Mouse (Mus musculus): ENCODE measurements around the gene Slc22a14. TPM values are rescaled to one million over a fixed set of nuclear protein-coding genes. Genes with fewer than 3 reads are reported as not detected.

Gene Slc22a14
- polyA plus RNA-seq, 1 experiment from 2014 or later: not detected

- Histone ChIP-seq H3K9me3 (ENCODE audit: low read length) (no peaks in the 10 kb centered on the region), H3K9ac (replicated peaks; ENCODE audit: low read depth) (no peak overlapping the region), H3K4me1 (ENCODE audit: insufficient read depth, low read depth, low read length) (no peaks in the 10 kb centered on the region), H3K4me2 (replicated peaks; ENCODE audit: low read depth, low read length) (no peak overlapping the region), H3K27me3 (replicated peaks; ENCODE audit: insufficient read depth, low read length) (no peaks in the 10 kb centered on the region), H3K36me3 (ENCODE audit: insufficient read depth, low read length) (no peaks in the 10 kb centered on the region), H3K4me3 (ENCODE audit: low read depth, low read length) (no peak overlapping the region), H3K27ac (ENCODE audit: low read length) (no peak overlapping the region)
- TF ChIP-seq EP300 (IDR thresholded peaks at IDR 0.05) (no peak), CTCF (IDR thresholded peaks at IDR 0.05) (no peak)
- DNase-seq (ENCODE audit: low spot score) (no peak), ATAC-seq (no peak)
- 71% methylated on average over 8 of the region's 8 CpGs for WGBS
Observed at GRCm38 (mm10) chr9:119212996-119213395, 152.4 kb downstream of the Slc22a14 start.

DNA sequence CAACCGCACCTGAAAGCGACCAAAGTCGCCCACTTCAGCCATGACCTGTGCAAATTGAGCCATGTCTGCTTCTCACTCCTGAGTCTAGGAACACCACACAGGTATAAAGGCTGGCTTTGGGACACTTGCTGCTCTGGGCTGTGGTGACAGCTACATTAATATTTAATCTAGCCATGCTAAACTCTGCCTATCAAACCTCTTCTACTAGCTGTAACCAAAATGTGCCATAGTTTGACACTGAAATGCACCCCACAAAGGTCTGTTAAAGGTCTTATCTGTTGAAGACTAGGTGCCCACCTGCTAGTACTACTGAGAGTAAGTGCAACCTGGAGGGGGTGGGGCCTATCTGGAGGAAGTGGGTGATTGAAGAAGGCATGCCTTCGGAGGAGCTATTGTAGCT is 156.4 kb downstream of the Slc22a14 start, which contains the start of gene Slc22a13:
TSS of gene Slc22a13 (minus strand) at position 101 of the 400 bp plus-strand sequence.
- Histone ChIP-seq H3K4me2 (replicated peaks; ENCODE audit: low read depth, low read length) (no peak within 1 kb of the TSS), H3K9ac (replicated peaks; ENCODE audit: low read depth) (no peak within 1 kb of the TSS), H3K36me3 (ENCODE audit: insufficient read depth, low read length) (no peaks in the 10 kb centered on the region), H3K9me3 (ENCODE audit: low read length) (no peaks in the 10 kb centered on the region), H3K4me3 (ENCODE audit: low read depth, low read length) (no peak within 1 kb of the TSS), H3K4me1 (ENCODE audit: insufficient read depth, low read depth, low read length) (no peaks in the 10 kb centered on the region), H3K27ac (ENCODE audit: low read length) (no peak within 1 kb of the TSS), H3K27me3 (replicated peaks; ENCODE audit: insufficient read depth, low read length) (no peaks in the 10 kb centered on the region)
- no peak for ATAC-seq
- WGBS: 90% methylated on average over 4 of the region's 4 CpGs
- TF ChIP-seq EP300 (IDR thresholded peaks at IDR 0.05) (no peak), CTCF (IDR thresholded peaks at IDR 0.05) (no peak)
- no peak for DNase-seq (ENCODE audit: low spot score)

DNA sequence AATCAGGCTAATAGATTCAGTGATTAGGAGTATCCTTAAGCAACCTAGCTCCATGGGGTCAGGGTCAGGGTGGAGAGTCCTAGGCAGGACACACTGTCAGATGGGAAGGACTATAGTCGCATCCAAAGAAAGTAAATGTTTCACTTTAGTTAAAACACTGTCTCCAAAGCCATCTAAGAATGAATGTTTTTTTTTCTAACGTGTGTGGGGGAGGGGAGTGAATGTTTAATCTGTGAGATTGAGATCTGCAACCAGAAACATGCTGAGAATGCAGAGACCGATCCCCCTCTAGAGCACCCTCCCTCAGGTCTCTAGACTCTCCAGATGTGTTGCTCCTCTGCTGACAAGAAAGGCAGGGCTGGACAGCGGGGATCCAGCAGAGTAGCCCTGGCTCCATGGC is 158.2 kb downstream of the Slc22a14 start:
- TF ChIP-seq CTCF (IDR thresholded peaks at IDR 0.05) (no peak), EP300 (IDR thresholded peaks at IDR 0.05) (no peak)
- Histone ChIP-seq H3K9ac (replicated peaks; ENCODE audit: low read depth) (no peak overlapping the region), H3K27me3 (replicated peaks; ENCODE audit: insufficient read depth, low read length) (no peaks in the 10 kb centered on the region), H3K4me1 (ENCODE audit: insufficient read depth, low read depth, low read length) (no peaks in the 10 kb centered on the region), H3K4me3 (ENCODE audit: low read depth, low read length) (no peak overlapping the region), H3K27ac (ENCODE audit: low read length) (no peak overlapping the region), H3K4me2 (replicated peaks; ENCODE audit: low read depth, low read length) (no peak overlapping the region), H3K9me3 (ENCODE audit: low read length) (no peaks in the 10 kb centered on the region), H3K36me3 (ENCODE audit: insufficient read depth, low read length) (no peaks in the 10 kb centered on the region)
- 54% methylated on average over 4 of the region's 4 CpGs for WGBS
- ATAC-seq (no peak), DNase-seq (ENCODE audit: low spot score) (no peak)

GRCm38 (mm10) chr9:119206666-119207065 is 158.7 kb downstream of the Slc22a14 start:
- H3K27ac ChIP-seq (ENCODE audit: low read length): no peak overlapping the region
- no peaks in the 10 kb centered on the region for H3K4me1 ChIP-seq (ENCODE audit: insufficient read depth, low read depth, low read length)
- H3K9me3 ChIP-seq (ENCODE audit: low read length): no peaks in the 10 kb centered on the region
- H3K4me3 ChIP-seq (ENCODE audit: low read depth, low read length): no peak overlapping the region
- H3K27me3 ChIP-seq (replicated peaks; ENCODE audit: insufficient read depth, low read length): no peaks in the 10 kb centered on the region
- DNase-seq (ENCODE audit: low spot score) (no peak), ATAC-seq (no peak)
- no peak for TF ChIP-seq CTCF (IDR thresholded peaks at IDR 0.05)
- TF ChIP-seq EP300 (IDR thresholded peaks at IDR 0.05): no peak
- H3K4me2 ChIP-seq (replicated peaks; ENCODE audit: low read depth, low read length): no peak overlapping the region
- WGBS: 68% methylated on average over 2 of the region's 2 CpGs
- no peaks in the 10 kb centered on the region for H3K36me3 ChIP-seq (ENCODE audit: insufficient read depth, low read length)
- H3K9ac ChIP-seq (replicated peaks; ENCODE audit: low read depth): no peak overlapping the region

- no peaks in the 10 kb centered on the region for H3K27me3 ChIP-seq (replicated peaks; ENCODE audit: insufficient read depth, low read length)
- ATAC-seq (no peak), DNase-seq (ENCODE audit: low spot score) (no peak)
- H3K4me1 ChIP-seq (ENCODE audit: insufficient read depth, low read depth, low read length): no peaks in the 10 kb centered on the region
- TF ChIP-seq EP300 (IDR thresholded peaks at IDR 0.05): no peak
- no peak for TF ChIP-seq CTCF (IDR thresholded peaks at IDR 0.05)
- no peak overlapping the region for H3K27ac ChIP-seq (ENCODE audit: low read length)
- no peak overlapping the region for H3K4me3 ChIP-seq (ENCODE audit: low read depth, low read length)
- no peaks in the 10 kb centered on the region for H3K36me3 ChIP-seq (ENCODE audit: insufficient read depth, low read length)
- no peak overlapping the region for H3K9ac ChIP-seq (replicated peaks; ENCODE audit: low read depth)
- no peaks in the 10 kb centered on the region for H3K9me3 ChIP-seq (ENCODE audit: low read length)
- 89% methylated on average over 5 of the region's 5 CpGs for WGBS
- no peak overlapping the region for H3K4me2 ChIP-seq (replicated peaks; ENCODE audit: low read depth, low read length)
Observed at GRCm38 (mm10) chr9:119205756-119206155, 159.6 kb downstream of the Slc22a14 start.

DNA sequence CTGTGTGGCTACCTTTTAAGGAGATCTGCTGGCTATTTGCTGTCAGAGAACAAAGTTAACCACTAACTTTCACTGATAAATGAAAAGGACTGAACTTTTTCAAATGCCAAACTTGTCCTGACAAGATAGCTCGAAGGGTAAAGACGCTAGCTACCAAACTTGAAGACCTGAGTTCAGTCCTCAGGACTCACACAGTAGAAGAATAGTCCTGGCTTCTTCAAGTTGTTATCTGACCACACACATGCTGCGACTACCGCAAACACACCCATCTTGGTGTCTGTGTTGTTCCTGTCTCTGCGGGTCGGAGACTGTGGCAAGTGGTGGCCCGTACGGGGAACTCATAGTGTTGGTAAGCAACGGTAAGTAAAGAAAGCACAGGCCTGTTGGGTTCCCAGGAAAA is 161.7 kb downstream of the Slc22a14 start:
- TF ChIP-seq EP300 (IDR thresholded peaks at IDR 0.05) (no peak), CTCF (IDR thresholded peaks at IDR 0.05) (no peak)
- no peak overlapping the region for H3K4me2 ChIP-seq (replicated peaks; ENCODE audit: low read depth, low read length)
- no peak overlapping the region for H3K4me3 ChIP-seq (ENCODE audit: low read depth, low read length)
- DNase-seq (ENCODE audit: low spot score): no peak
- no peaks in the 10 kb centered on the region for H3K27me3 ChIP-seq (replicated peaks; ENCODE audit: insufficient read depth, low read length)
- H3K36me3 ChIP-seq (ENCODE audit: insufficient read depth, low read length): no peaks in the 10 kb centered on the region
- no peak overlapping the region for H3K9ac ChIP-seq (replicated peaks; ENCODE audit: low read depth)
- H3K9me3 ChIP-seq (ENCODE audit: low read length): no peaks in the 10 kb centered on the region
- no peak for ATAC-seq
- no peak overlapping the region for H3K27ac ChIP-seq (ENCODE audit: low read length)
- no peaks in the 10 kb centered on the region for H3K4me1 ChIP-seq (ENCODE audit: insufficient read depth, low read depth, low read length)
- WGBS: 94% methylated on average over 9 of the region's 9 CpGs

GRCm38 (mm10) chr9:119201653-119202052 is 163.7 kb downstream of the Slc22a14 start:
- Histone ChIP-seq H3K4me2 (replicated peaks; ENCODE audit: low read depth, low read length) (no peak overlapping the region), H3K4me3 (ENCODE audit: low read depth, low read length) (no peak overlapping the region), H3K9ac (replicated peaks; ENCODE audit: low read depth) (no peak overlapping the region), H3K27me3 (replicated peaks; ENCODE audit: insufficient read depth, low read length) (no peaks in the 10 kb centered on the region), H3K4me1 (ENCODE audit: insufficient read depth, low read depth, low read length) (no peaks in the 10 kb centered on the region), H3K9me3 (ENCODE audit: low read length) (no peaks in the 10 kb centered on the region), H3K36me3 (ENCODE audit: insufficient read depth, low read length) (no peaks in the 10 kb centered on the region), H3K27ac (ENCODE audit: low read length) (no peak overlapping the region)
- TF ChIP-seq EP300 (IDR thresholded peaks at IDR 0.05) (no peak), CTCF (IDR thresholded peaks at IDR 0.05) (no peak)
- 86% methylated on average over 5 of the region's 5 CpGs for WGBS
- ATAC-seq (no peak), DNase-seq (ENCODE audit: low spot score) (no peak)
